Mouse (Mus musculus) lung, postnatal 0 days (tissue): ENCODE measurements around the gene Med4. TPM values are rescaled to one million over a fixed set of nuclear protein-coding genes. Genes with fewer than 3 reads are reported as not detected.
A peak's percentile ranks its signal among the peaks of the same experiment; 100 is the strongest.

Experiments used
- ATAC-seq: fragments of 200-750 bp; cut with Nextera tagmentation; 2 replicates; pipeline ENCODE4 v1.8.0; 2017; ENCODE audit warnings: moderate library complexity
- DNase-seq: peaks from one replicate; pipeline ENCODE4 v3.0.0-alpha.2; 2016; ENCODE audit warnings: low spot score
- H3K27ac ChIP-seq: fragments of 300-500 bp; sonication (generic); 2 replicates; pipeline ENCODE4 v1.5.1; 2014; ENCODE audit warnings: antibody characterized with exemption, mild to moderate bottlenecking, low read length, mixed read lengths
- H3K27me3 ChIP-seq: fragments of 300-500 bp; sonication (generic); replicated peaks from 2 replicates; pipeline ENCODE4 v1.6.1; 2014; ENCODE audit warnings: low read length, mixed read lengths; ENCODE audit not compliant: insufficient read depth
- H3K36me3 ChIP-seq: fragments of 300-500 bp; sonication (generic); 2 replicates; pipeline ENCODE4 v1.6.1; 2014; ENCODE audit warnings: low read length, mixed read lengths; ENCODE audit not compliant: insufficient read depth
- H3K4me1 ChIP-seq: fragments of 300-500 bp; sonication (generic); 2 replicates; pipeline ENCODE4 v1.6.1; 2014; ENCODE audit warnings: antibody characterized with exemption, low read depth, low read length, mixed read lengths; ENCODE audit not compliant: insufficient read depth
- H3K4me2 ChIP-seq: fragments of 300-500 bp; sonication (generic); replicated peaks from 2 replicates; pipeline ENCODE4 v1.6.1; 2014; ENCODE audit warnings: low read depth, mild to moderate bottlenecking, low read length, moderate library complexity, mixed read lengths
- H3K4me3 ChIP-seq: fragments of 300-500 bp; sonication (generic); 2 replicates; pipeline ENCODE4 v1.5.1; 2014; ENCODE audit warnings: low read depth, low read length
- H3K9ac ChIP-seq: fragments of 300-500 bp; sonication (generic); replicated peaks from 2 replicates; pipeline ENCODE4 v1.6.1; 2014; ENCODE audit warnings: low read depth, mild to moderate bottlenecking
- H3K9me3 ChIP-seq: fragments of 300-500 bp; sonication (generic); 2 replicates; pipeline ENCODE4 v1.6.1; 2016; ENCODE audit warnings: low read length, mixed read lengths
- CTCF ChIP-seq: IDR thresholded peaks from 2 replicates; pipeline ENCODE4 v1.5.1; 2016; ENCODE audit warnings: antibody characterized with exemption, mild to moderate bottlenecking
- EP300 ChIP-seq: IDR thresholded peaks from 2 replicates; pipeline ENCODE4 v1.6.1; 2016; ENCODE audit warnings: antibody characterized with exemption, mild to moderate bottlenecking, control low read depth
- WGBS: fragments of 180-500 bp; shearing (Covaris S2); extraction: QIAGEN DNeasy Blood & Tissue Kit; methylation state at CpG from one replicate; pipeline ENCODE4 v1.1.7; 2014; 5-methylcytosine and 5-hydroxymethylcytosine counted together
- polyA plus RNA-seq: library from polyadenylated mRNA; unstranded; fragments of >200 nt; fragmentation: Nextera tagmentation; extraction: Ambion mirVana; gene quantifications from 2 replicates; pipeline ENCODE4 v1.2.1, GENCODE M21; 2015

Gene Med4
- polyA plus RNA-seq, 1 experiment from 2014 or later: 52.8 TPM

DNA sequence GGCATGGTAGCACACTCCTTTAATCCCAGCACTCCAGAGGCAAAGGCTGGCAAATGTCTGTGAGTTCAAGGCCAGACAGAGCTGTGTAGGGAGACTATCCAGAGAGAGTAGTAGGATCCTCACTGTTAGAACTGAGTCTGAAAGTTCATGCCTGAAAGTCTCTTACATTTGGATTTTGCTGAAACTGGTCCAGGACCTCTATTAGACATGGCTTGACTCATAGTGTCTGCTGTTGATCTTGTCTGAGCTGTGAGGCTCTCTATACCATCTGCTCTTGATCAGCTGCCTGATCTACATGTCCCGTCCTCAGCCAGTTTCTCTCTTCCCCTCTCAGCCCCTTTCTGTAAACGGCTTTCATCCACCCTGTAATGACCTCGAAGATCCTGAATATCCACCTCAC, 31.5 kb upstream of the Med4 start:
- H3K27me3 ChIP-seq: no peaks in the 10 kb centered on the region
- no peak overlapping the region for H3K4me2 ChIP-seq
- H3K4me1 ChIP-seq: peaks cover 5% of the 10 kb centered on the region; the same call in 1 of the 2 replicates
- no peak overlapping the region for H3K27ac ChIP-seq
- H3K9ac ChIP-seq: no peak overlapping the region
- H3K9me3 ChIP-seq: no peaks in the 10 kb centered on the region
- TF ChIP-seq CTCF: no peak
- TF ChIP-seq EP300: no peak
- no peaks in the 10 kb centered on the region for H3K36me3 ChIP-seq
- WGBS: 57% methylated on average over 3 of the region's 3 CpGs
- DNase-seq (peak; percentile 38), ATAC-seq (no peak)
- no peak overlapping the region for H3K4me3 ChIP-seq

DNA sequence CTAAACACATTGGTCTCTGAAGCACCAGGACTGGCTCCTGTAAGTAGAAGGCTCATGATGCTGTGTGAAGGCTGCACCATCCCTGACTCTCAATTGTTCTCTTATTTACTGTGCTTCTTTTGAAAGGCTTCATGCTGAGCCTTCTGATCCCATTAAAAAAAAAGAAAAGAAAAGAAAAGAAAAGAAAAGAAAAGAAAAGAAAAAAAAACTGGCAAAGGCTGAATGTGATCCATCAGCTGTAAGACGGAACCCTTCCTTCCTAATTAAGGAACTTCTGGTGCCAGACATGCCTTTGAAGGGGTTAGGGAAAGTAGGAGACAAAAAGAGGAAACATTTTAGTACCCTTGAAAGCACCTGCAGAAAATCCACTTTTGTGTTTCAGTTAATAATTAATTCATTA, 30.1 kb upstream of the Med4 start:
- Histone ChIP-seq H3K27ac (no peak overlapping the region), H3K4me2 (no peak overlapping the region), H3K9me3 (no peaks in the 10 kb centered on the region), H3K4me1 (no peaks in the 10 kb centered on the region; the same call in 1 of the 2 replicates), H3K4me3 (no peak overlapping the region), H3K27me3 (no peaks in the 10 kb centered on the region), H3K36me3 (no peaks in the 10 kb centered on the region), H3K9ac (no peak overlapping the region)
- ATAC-seq: no peak
- DNase-seq: no peak
- WGBS: 72% methylated on average over 1 of the region's 1 CpGs
- no peak for TF ChIP-seq CTCF
- no peak for TF ChIP-seq EP300

- H3K9me3 ChIP-seq: no peaks in the 10 kb centered on the region
- no peaks in the 10 kb centered on the region for H3K4me1 ChIP-seq
- H3K9ac ChIP-seq: no peak overlapping the region
- H3K36me3 ChIP-seq: no peaks in the 10 kb centered on the region
- no peaks in the 10 kb centered on the region for H3K27me3 ChIP-seq
- H3K4me2 ChIP-seq: no peak overlapping the region
- no peak for ATAC-seq
- H3K4me3 ChIP-seq: no peak overlapping the region
- TF ChIP-seq CTCF (no peak), EP300 (no peak)
- DNase-seq: no peak
- H3K27ac ChIP-seq: no peak overlapping the region
- 68% methylated on average over 5 of the region's 5 CpGs for WGBS
Observed at GRCm38 (mm10) chr14:73483516-73484229, 26.2 kb upstream of the Med4 start.

- H3K9me3 ChIP-seq: no peaks in the 10 kb centered on the region
- H3K27me3 ChIP-seq: no peaks in the 10 kb centered on the region
- ATAC-seq (no peak), DNase-seq (no peak)
- H3K4me3 ChIP-seq: no peak overlapping the region
- H3K4me1 ChIP-seq: no peaks in the 10 kb centered on the region
- H3K36me3 ChIP-seq: no peaks in the 10 kb centered on the region
- no peak overlapping the region for H3K27ac ChIP-seq
- 62% methylated on average over 3 of the region's 3 CpGs for WGBS
- H3K9ac ChIP-seq: no peak overlapping the region
- H3K4me2 ChIP-seq: no peak overlapping the region
- no peak for TF ChIP-seq EP300
- peak; percentile 36 for TF ChIP-seq CTCF
Observed at GRCm38 (mm10) chr14:73484366-73485110, 25.3 kb upstream of the Med4 start.

DNA sequence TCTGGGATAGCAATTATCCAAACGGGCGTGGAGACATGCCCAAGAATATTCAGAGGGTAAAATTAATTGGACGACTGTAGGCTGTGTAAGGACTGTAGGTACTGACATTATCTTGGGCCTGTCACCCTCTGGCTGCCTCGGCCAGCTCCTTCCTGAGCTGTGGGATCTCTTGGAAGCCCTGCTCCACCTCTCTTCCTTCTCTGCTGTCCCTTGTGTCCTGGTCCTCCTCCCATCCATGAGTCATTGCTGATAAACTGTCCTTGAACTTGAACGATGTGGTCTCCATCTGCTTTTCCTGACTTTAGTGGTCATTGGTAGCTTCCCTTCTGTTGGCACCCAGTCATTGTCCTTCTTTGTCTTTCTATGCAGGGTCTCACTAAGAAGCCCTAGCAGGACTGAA, 23.2 kb upstream of the Med4 start:
- no peak overlapping the region for H3K27ac ChIP-seq
- H3K36me3 ChIP-seq: no peaks in the 10 kb centered on the region
- H3K4me1 ChIP-seq: no peaks in the 10 kb centered on the region
- no peak for DNase-seq
- WGBS: 62% methylated on average over 5 of the region's 5 CpGs
- ATAC-seq: no peak
- TF ChIP-seq EP300 (no peak), CTCF (no peak)
- H3K4me3 ChIP-seq: no peak overlapping the region
- H3K4me2 ChIP-seq: no peak overlapping the region
- no peak overlapping the region for H3K9ac ChIP-seq
- no peaks in the 10 kb centered on the region for H3K27me3 ChIP-seq
- peaks cover 3% of the 10 kb centered on the region; the same call in 1 of the 2 replicates for H3K9me3 ChIP-seq

- ATAC-seq: no peak
- TF ChIP-seq EP300 (no peak), CTCF (no peak)
Observed at GRCm38 (mm10) chr14:73493356-73493755, 16.5 kb upstream of the Med4 start.

More at GRCm38 (mm10) chr14:73493356-73493755, 16.5 kb upstream of the Med4 start:
- Histone ChIP-seq H3K4me2 (no peak overlapping the region), H3K27me3 (no peaks in the 10 kb centered on the region), H3K4me3 (no peak overlapping the region), H3K36me3 (no peaks in the 10 kb centered on the region), H3K9ac (no peak overlapping the region), H3K4me1 (no peaks in the 10 kb centered on the region), H3K27ac (no peak overlapping the region), H3K9me3 (peaks cover 3% of the 10 kb centered on the region; the same call in 1 of the 2 replicates)
- no peak for DNase-seq
- WGBS: 90% methylated on average over 6 of the region's 6 CpGs
